Mouse (Mus musculus) forebrain, embryonic 10.5 days (tissue): ENCODE data around the gene Tomm5. TPM values are rescaled to one million over a fixed set of nuclear protein-coding genes. Genes with fewer than 3 reads are reported as not detected.

Experiments
- polyA plus RNA-seq: library from polyadenylated mRNA; unstranded; fragments of >200 nt; fragmentation: Nextera tagmentation; extraction: Ambion mirVana; gene quantifications from 2 replicates; pipeline ENCODE4 v1.2.1, GENCODE M21; 2016

The Tomm5 gene
- polyA plus RNA-seq, 1 experiment from 2014 or later = 234 TPM

Other genes with a start within 250 kb of the Tomm5 start
- gene Grhpr, start 126.7 kb downstream of the Tomm5 start, polyA plus RNA-seq = 65.4 and 73.4 TPM in 2 replicates
- 36.5 and 37.6 TPM in 2 replicates for gene Zbtb5, start 95.7 kb downstream of the Tomm5 start, polyA plus RNA-seq
- 64.8 and 71.4 TPM in 2 replicates for gene Polr1e, start 89.5 kb downstream of the Tomm5 start, polyA plus RNA-seq
- gene Fbxo10, start 23.5 kb downstream of the Tomm5 start, polyA plus RNA-seq = 17.8 and 18.0 TPM in 2 replicates
- gene Frmpd1, start 76.8 kb upstream of the Tomm5 start, polyA plus RNA-seq = 0.52 and 0.58 TPM in 2 replicates
- gene Trmt10b, start 189.0 kb upstream of the Tomm5 start, polyA plus RNA-seq = 16.2 and 17.2 TPM in 2 replicates
- 7.5 and 7.8 TPM in 2 replicates for gene Dcaf10, start 234.0 kb upstream of the Tomm5 start, polyA plus RNA-seq
- gene Exosc3, start 234.6 kb upstream of the Tomm5 start, polyA plus RNA-seq = 124 and 125 TPM in 2 replicates